In genomic region chr11:95808448-95809011, GRCm38 (mm10) we compare ENCODE assay signal across 9 mouse cellular contexts. TPM values are rescaled to one million over a fixed set of nuclear protein-coding genes. Genes with fewer than 3 reads are reported as not detected.
A peak's percentile ranks its signal among the peaks of the same experiment; 100 is the strongest.
DNase-seq lines count a peak whose midpoint lies in the region; ATAC-seq lines count a peak whose summit lies in the region.
"Had no signal": no experiment of that assay in that cellular context is flagged by ENCODE, and none has a peak within 500 bp of the region (broad histone marks: within the 10 kb centered on the region; RNA-seq: fewer than 3 reads in every experiment).

No protein-coding gene starts in this region.

- H3K9me3 ChIP-seq in lung, embryonic 15.5 days = no peaks in the 10 kb centered on the region
- H3K9me3 ChIP-seq in liver, embryonic 11.5 days (ENCODE audit: control insufficient read depth, low read length) = peaks cover 6% of the 10 kb centered on the region
- no peaks in the 10 kb centered on the region for H3K9me3 ChIP-seq in stomach, embryonic 15.5 days

- ATAC-seq in lung, embryonic 15.5 days (ENCODE audit: borderline replicate concordance, extremely low read depth, low FRiP score, low TSS enrichment) = peak; percentile 74; the same call in 1 of the 2 replicates
- ATAC-seq in erythroblast, adult 5-6 weeks (replicated peaks; ENCODE audit: low FRiP score, poor library complexity, severe bottlenecking) = peak; percentile 79
- ATAC-seq in liver, embryonic 11.5 days (replicated peaks; ENCODE audit: low FRiP score) = peak; percentile 97
- peak; percentile 92 for ATAC-seq in stomach, embryonic 15.5 days (ENCODE audit: insufficient read depth, low FRiP score, low read depth)

- H3K27me3 ChIP-seq in lung, embryonic 15.5 days = no peaks in the 10 kb centered on the region
- no peaks in the 10 kb centered on the region for H3K27me3 ChIP-seq in liver, embryonic 11.5 days (replicated peaks; ENCODE audit: control insufficient read depth, insufficient read depth, low read length)
- no peaks in the 10 kb centered on the region for H3K27me3 ChIP-seq in stomach, embryonic 15.5 days (replicated peaks)

- 56% methylated on average over 5 of the region's 5 CpGs for whole genome bisulfite sequencing in lung, embryonic 15.5 days
- 29% methylated on average over 5 of the region's 5 CpGs for WGBS in liver, embryonic 11.5 days
- WGBS in stomach, embryonic 15.5 days = 50% methylated on average over 5 of the region's 5 CpGs

- no peak overlapping the region for H3K27ac ChIP-seq in lung, embryonic 15.5 days
- peak overlapping the region; percentile 97 for H3K27ac ChIP-seq in liver, embryonic 11.5 days (ENCODE audit: low read depth, low read length)
- peak overlapping the region; percentile 48; the same call in 1 of the 2 replicates for H3K27ac ChIP-seq in stomach, embryonic 15.5 days

- H3K4me2 ChIP-seq in lung, embryonic 15.5 days = no peak overlapping the region
- peak overlapping the region; percentile 54 for H3K4me2 ChIP-seq in liver, embryonic 11.5 days
- H3K4me2 ChIP-seq in stomach, embryonic 15.5 days = no peak overlapping the region

- DNase-seq in lung, postnatal 10 days = no peak
- DNase-seq in liver, embryonic 11.5 days (ENCODE audit: low spot score) = no peak
- no peak for DNase-seq in cerebellum, postnatal 14 days
- DNase-seq in left cerebral cortex, postnatal 25 days (ENCODE audit: low spot score in 2 of 2) = no peak
- DNase-seq: adrenal gland, adult 8-10 months; thymus, postnatal 14 days had no signal

- intact Hi-C loops in left cerebral cortex, postnatal 25 days (cut with DNase I) = no loop called here

- no peaks in the 10 kb centered on the region for H3K36me3 ChIP-seq in lung, embryonic 15.5 days
- no peaks in the 10 kb centered on the region for H3K36me3 ChIP-seq in liver, embryonic 11.5 days (ENCODE audit: control insufficient read depth, insufficient read depth, low read length)
- no peaks in the 10 kb centered on the region for H3K36me3 ChIP-seq in stomach, embryonic 15.5 days

- no peak overlapping the region for H3K4me3 ChIP-seq in lung, embryonic 15.5 days
- no peak overlapping the region for H3K4me3 ChIP-seq in liver, embryonic 11.5 days (ENCODE audit: low read depth, low read length)
- no peak overlapping the region for H3K4me3 ChIP-seq in stomach, embryonic 15.5 days (replicated peaks)

- no peak overlapping the region for H3K9ac ChIP-seq in lung, embryonic 15.5 days
- peak overlapping the region; percentile 65 for H3K9ac ChIP-seq in liver, embryonic 11.5 days (ENCODE audit: low read depth, low read length)
- H3K9ac ChIP-seq in stomach, embryonic 15.5 days = no peak overlapping the region

- H3K4me1 ChIP-seq in lung, embryonic 15.5 days = no peaks in the 10 kb centered on the region
- H3K4me1 ChIP-seq in liver, embryonic 11.5 days (replicated peaks; ENCODE audit: control insufficient read depth, insufficient read depth, low read length) = peaks cover 35% of the 10 kb centered on the region
- 0 out of 2 replicates have a peak, but pooled peaks cover 5% of the 10 kb centered on the region for H3K4me1 ChIP-seq in stomach, embryonic 15.5 days

RNA-seq across cellular contexts. Expression of gene Phospho1, which starts 15.8 kb away (rescaled TPM):
- 0.32 and 0.84 TPM in 2 replicates for polyA plus RNA-seq in lung, embryonic 15.5 days (2015; fragmentation: Nextera tagmentation; extraction: Ambion mirVana)
- 71.9 and 86.1 TPM in 2 replicates for total RNA-seq in erythroblast, adult 5-6 weeks (2015; ENCODE audit: low replicate concordance)
- total RNA-seq in erythroblast, adult 5-6 weeks (2017; ENCODE audit: low replicate concordance) = 54.2 and 57.9 TPM in 2 replicates
- 0.48 and 0.74 TPM in 2 replicates for polyA plus RNA-seq in liver, embryonic 11.5 days (2014; fragmentation: Nextera tagmentation; extraction: Ambion mirVana)
- polyA plus RNA-seq in stomach, embryonic 15.5 days (2015; fragmentation: Nextera tagmentation; extraction: Ambion mirVana) = 0.86 and 1.2 TPM in 2 replicates
- 10 to 100 TPM; 69.9 to 71.8 TPM for total RNA-seq in left cerebral cortex, postnatal 25 days (2021)

RNA-seq across cellular contexts. Expression of gene Gngt2, which starts 28.5 kb away (rescaled TPM):
- 18.9 and 20.9 TPM in 2 replicates for polyA plus RNA-seq in lung, embryonic 15.5 days (2015; fragmentation: Nextera tagmentation; extraction: Ambion mirVana)
- total RNA-seq in erythroblast, adult 5-6 weeks (2015; ENCODE audit: low replicate concordance) = 9.8 and 15.0 TPM in 2 replicates
- total RNA-seq in erythroblast, adult 5-6 weeks (2017; ENCODE audit: low replicate concordance) = 9.4 and 13.0 TPM in 2 replicates
- 19.5 and 22.3 TPM in 2 replicates for polyA plus RNA-seq in liver, embryonic 11.5 days (2014; fragmentation: Nextera tagmentation; extraction: Ambion mirVana)
- 16.9 and 17.1 TPM in 2 replicates for polyA plus RNA-seq in stomach, embryonic 15.5 days (2015; fragmentation: Nextera tagmentation; extraction: Ambion mirVana)
- total RNA-seq in left cerebral cortex, postnatal 25 days (2021) = 1 to 10 TPM; 2.6 to 3.2 TPM

RNA-seq across cellular contexts. Expression of gene Abi3, which starts 33.7 kb away (rescaled TPM):
- 11.4 and 19.7 TPM in 2 replicates for polyA plus RNA-seq in lung, embryonic 15.5 days (2015; fragmentation: Nextera tagmentation; extraction: Ambion mirVana)
- 4.8 and 6.7 TPM in 2 replicates for total RNA-seq in erythroblast, adult 5-6 weeks (2015; ENCODE audit: low replicate concordance)
- 3.5 and 5.5 TPM in 2 replicates for total RNA-seq in erythroblast, adult 5-6 weeks (2017; ENCODE audit: low replicate concordance)
- 6.4 and 7.9 TPM in 2 replicates for polyA plus RNA-seq in liver, embryonic 11.5 days (2014; fragmentation: Nextera tagmentation; extraction: Ambion mirVana)
- polyA plus RNA-seq in stomach, embryonic 15.5 days (2015; fragmentation: Nextera tagmentation; extraction: Ambion mirVana) = 7.4 and 9.8 TPM in 2 replicates
- 1 to 10 TPM; 6.4 to 6.5 TPM for total RNA-seq in left cerebral cortex, postnatal 25 days (2021)
